Mouse (Mus musculus) testis, postnatal 14 days (tissue): Measurements from ENCODE around the gene Trpc3.
"Not testable (repeated sequence)": the region's sequence is repeated elsewhere in the genome, so short reads cannot be mapped to it uniquely, and the experiment has no call there.

Experiments used
- DNase-seq: peaks from one replicate; pipeline ENCODE4 v3.0.0; 2021; ENCODE audit warnings: low spot score

Gene Trpc3

DNA sequence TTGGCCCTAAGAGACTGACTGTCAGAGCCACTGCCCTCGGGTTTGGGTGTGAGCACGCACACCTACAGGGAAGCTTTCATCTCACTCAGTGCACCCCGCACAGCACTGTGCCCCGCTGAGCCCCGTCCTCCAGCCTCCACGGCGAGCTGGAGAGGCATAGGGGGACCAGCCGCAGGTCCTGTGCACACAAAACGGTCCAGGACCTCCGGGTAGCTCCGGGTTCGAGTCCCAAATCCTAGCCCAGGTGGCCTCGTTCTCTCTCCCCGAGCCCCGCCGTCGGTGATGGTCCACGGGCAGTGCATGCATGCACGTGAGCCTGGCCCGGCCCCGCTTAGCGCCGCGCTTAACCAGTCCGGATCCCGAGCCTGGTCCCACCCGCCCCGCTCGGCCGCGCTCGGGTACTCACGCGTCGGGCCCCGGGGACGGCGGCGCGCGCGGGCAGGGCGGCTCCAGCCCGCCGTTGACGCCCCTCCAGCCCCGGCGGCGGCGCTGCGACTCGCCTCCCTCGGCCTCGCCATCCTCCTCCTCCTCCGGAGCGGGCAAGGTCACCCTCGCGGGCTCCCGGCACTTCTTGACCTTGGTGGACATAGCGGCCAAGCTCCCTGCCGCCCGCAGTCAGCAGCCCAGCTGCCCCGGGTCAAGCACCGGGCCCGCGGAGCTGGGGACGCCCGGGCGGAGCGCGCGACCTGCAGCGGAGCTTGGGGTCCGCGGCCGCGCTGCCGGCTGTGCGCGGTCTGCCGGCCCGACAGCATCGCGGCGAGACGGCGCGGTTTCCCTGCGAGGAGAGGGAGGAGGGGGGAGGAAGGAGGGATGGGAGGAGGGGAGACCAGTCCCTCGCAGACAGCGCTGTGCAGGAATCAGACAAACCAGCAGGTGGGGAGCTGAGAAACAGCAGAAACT lies at the start of gene Trpc3:
Trpc3 (minus strand) TSS at position 776 of the 900 bp plus-strand sequence.
- peak; percentile 32 for DNase-seq

DNA sequence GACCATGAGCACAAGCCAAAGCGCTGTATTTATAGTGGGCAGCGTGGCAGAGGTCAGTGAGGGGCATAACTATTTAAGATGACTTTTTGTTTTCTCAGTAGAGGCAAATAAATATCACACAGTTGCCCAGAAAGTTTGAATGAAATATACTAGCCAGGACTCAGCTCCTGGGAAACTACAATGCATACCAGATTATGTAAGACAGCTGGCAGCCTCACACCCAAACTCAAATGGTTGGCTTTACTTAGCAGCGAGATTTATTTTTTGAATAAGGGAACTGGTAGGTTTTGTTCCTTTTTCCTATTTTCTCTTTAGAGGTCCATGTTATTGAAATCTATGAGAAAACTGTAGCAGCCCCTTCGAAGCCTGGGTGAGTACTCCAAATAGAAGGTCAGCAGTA lies 48.1 kb upstream of the Trpc3 start:
- DNase-seq: no peak

DNA sequence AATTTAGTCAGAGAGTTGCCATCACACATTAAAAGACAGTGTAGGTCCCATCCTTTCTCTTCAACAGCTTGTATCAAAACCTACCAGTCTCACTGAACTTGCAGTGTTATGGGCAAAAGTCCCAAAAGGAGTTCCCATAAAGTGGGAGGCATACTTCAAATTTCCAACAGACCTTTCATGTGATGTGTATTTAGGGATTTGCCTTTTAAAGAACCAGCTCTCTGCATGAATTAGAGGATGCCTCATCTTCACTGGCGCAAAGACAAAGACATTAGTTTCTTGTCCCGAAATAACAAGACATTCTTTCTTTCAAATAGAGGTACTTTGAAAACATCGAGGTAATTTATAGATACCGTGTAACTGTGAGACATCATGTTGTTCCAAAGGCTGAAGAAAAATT lies 43.1 kb upstream of the Trpc3 start:
- DNase-seq: no peak

DNA sequence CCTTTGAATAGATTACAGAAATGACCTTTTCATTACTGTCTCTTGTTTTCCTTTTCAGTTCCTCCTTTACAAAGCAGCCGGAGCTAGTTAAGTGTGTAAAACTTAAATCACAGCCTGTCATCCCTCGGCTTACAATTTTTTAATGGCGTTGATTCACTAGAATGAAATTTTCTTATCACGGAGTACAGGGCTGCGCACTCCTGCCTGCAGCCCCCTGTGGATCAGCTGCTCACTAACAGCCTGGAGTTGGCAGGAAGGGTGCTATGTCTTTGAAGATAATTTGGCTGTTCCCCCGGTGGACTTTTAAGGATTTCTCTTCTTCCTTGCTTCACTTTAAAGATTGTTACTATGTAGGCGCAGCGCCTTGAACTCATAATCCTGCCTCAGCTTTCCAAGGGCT lies 36.6 kb upstream of the Trpc3 start:
- DNase-seq: no peak

DNA sequence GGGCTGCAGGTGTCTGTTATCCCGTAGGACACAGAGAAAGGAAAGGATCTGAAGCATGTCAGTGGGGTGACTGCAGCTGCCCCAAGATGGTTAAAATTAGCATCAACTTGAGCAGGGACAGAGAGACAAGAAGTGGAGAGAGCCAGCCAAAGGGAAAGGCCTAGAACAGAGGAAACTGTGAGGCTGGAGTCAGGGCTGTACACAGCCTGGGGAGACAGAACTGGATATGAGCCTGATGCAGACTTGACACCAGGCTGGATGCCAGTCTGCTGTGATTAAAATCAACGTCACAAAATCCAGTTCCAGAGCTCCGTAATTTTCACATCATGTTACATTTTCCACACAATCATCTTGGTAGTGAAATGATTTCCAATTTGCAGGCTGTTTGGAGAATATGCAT lies 31.9 kb upstream of the Trpc3 start:
- DNase-seq: no peak

DNA sequence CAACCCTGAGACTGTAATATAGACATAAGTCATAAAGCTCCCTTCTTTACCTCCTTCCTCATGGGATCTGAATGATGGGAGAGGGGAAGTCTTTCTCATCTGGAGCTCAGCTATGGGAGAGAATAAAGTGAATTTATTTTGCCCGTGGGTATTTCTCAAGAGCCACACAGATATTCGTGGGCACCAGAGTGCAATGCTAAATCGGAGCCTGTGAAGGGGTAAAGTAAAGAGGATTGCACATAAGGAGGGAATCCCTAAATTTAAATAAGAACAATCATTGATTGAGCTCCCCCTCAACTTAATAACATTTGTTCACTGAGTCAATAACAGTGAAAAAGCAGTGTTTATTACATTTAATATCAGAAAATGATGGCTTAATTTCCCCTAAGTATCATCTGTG lies 19.6 kb upstream of the Trpc3 start:
- DNase-seq: no peak

DNA sequence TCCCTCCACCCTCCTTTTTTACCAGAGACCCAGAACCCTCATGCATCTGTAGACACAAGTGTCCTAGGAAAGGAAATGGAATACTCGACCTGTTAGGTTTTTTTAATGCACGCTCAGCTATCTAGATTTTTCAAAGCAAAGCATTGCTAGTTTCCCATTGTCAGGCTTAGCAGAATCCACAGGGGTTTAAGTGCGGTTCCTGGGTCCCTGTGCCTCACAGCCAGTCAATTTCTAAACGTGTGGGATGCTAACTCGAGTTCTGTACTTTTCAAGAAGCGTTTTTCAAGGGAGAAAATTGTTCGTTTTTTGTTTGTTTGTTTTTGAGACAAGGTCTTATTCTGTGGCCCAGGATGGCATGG lies 304 bp upstream of the Trpc3 start:
- DNase-seq: no peak

DNA sequence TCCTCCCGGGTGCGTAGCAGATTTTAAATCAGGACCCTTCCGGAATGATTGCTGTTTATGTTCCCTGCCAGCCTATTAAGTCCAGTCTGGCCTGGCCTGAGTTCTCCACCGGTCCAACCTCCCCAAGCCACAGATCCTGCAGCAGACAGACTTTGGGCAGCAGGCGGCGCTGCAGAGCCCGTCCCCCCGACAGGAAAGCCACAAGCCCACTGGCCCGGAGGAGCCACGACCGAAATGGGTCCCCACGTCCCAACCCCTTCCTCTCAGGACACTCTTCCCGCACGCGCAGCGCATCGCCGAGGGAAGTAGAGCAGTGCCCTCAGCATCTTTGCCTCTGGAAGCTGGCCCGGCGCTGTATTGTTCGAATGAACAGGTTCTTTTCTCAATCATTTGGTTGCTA lies 1.1 kb downstream of the Trpc3 start:
- peak; percentile 63 for DNase-seq

DNA sequence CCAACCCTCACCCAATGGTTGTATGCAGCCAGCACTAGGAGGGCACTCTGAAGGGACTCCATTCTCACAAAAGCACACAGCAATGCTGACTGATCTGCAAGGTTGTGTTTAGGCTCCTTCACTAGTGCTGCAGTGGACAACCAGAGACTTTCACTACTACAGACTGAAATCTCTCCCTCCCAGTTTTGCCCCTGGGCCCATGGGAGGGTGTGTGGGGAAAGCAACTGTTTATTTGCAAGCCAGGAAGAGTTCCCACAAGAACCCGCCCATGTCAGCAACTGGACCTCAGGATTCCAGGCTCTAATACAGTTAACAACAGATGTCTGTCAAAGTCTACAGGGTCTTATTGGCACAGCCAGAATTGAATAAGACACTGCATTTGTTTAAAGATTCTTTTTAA lies 14.1 kb downstream of the Trpc3 start:
- DNase-seq: no peak

DNA sequence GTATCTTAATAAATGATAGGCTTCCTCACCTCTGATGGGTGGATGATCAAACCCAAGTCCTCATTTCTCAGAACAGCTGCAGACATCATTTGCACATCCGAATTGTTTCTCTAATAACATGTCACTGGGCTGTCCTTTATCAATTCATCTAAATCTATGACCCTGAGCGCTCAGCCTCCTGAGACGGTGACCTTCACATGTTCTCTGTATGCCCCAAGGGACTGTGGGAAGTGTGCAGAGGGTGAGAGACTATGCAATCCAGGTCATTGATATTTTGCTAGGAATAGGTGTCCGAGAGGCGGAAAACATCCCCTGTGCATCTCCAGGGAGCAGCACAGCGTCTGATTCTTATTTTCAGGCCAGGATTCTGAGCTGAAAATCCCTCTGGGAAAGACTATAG lies 22.2 kb downstream of the Trpc3 start:
- no peak for DNase-seq

DNA sequence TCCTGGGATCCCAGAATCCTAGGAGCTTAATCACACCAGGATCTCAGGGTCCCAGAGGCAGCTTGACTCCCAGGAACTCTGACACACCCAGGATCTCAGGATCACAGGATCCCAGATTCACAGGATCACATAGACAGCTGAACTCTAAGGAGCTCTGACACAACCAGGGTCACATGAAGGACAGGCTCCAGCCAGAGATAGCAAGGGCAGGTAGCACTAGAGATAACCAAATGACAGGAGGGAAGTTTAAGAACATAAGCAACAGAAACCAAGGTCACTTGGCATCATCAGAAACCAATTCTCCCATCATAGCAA lies 44.8 kb downstream of the Trpc3 start:
- not testable (repeated sequence) for DNase-seq

DNA sequence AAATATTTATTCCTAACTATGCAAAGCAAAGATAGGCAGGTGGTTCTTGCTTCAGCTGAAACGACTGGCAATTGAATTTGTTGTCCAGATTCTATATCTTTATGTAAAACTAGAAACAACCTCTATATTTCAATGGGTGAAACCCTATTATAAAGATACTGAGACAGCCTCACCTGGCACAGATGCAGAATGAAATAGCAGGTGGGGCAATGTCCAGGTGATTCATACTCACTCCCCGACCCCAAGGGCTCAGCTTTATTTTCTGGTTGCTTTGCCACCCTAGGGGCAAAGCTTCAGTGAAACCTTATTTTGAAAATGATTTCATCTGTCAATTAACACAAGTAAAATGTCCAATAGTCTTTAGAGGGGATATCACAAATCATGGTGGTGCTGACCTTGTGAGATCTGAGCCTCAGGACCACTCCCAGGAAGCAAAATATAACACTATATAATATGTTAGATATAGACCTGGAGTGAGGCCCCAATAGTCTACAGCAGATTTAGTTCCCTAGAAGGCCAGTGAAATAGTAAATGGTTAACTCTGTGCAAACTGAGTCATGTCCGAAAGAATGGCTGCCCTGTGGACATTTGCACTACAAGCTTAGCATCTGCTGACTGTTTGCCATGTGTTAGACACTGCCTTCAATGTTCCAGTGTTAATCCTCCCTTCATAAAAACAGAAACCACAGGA lies 45.3 kb downstream of the Trpc3 start:
- no peak for DNase-seq

DNA sequence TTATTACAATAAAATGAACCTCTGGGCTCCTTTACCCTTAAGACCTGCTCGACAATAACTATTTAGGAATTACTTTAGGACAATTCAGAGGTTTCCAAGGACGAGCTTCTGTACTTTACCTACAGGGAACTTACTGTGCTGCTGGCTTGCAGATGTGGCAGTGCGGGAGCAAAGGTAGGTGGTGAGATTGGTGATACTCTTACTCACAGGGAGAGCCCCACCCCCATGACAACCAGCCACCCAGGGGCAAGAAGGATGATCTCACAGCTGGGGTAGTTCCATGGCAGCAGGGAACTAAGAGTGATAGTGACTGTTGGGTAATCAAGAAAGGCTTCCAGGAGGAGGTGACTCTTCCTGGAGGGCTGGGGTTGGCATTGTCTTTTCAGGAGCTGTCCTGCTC lies 46.6 kb downstream of the Trpc3 start:
- DNase-seq: no peak

DNA sequence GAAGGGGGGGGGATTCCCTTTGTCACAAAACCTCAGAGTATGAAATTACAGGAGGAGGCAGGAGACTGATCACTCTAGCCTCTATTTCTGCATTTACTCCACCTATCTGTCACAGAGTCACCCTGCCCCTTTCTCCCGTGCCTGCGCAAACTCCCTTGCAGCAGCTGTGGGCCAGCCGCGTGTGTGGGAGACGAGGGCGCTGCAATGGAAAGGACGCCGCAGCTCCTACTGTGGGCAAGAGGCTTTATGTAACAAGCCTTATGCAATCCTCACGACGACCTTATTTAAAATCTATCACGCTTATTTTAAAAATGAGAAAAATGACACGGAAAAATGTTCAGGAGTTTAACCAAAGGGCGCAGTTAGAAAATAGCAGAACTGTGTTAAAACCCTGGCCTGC lies 47.2 kb downstream of the Trpc3 start:
- DNase-seq: no peak

DNA sequence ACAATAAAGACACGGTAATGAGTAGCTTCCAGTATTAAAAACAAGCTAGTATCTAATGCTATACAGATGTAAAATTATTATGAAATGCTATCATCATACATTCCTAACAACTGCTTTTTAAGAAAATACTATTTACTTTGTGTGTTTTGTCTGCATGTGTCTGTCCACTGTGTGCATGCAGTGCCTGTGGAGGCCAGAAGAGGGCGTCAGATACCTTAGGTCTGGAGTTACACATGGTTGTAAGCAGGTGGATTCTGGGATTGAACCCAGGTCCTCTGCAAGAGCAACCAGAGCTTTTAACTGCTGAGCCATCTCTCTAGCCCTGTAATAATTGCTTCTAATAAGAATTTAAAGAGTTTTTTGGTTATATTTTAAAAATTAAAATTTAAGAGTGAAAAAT lies 49.2 kb downstream of the Trpc3 start:
- no peak for DNase-seq

DNA sequence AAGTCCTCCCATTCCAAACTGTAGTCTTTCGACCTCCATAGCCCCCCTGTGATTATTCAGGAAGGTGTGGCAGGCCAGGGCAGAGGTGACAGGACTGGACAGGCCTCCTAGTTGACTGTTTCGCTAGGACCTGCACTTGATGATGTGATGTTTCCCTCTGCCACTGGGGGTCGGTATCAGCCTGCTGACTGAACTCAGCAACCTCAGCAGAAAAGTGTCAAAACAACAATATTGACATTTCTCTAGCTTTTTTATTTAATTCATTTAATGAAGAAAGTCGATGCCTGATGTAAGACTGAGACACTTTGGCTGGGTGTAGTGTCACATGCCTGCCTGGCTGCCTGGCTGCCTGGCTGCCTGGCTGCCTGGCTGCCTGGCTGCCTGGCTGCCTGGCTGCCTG lies 54.5 kb downstream of the Trpc3 start:
- DNase-seq: no peak

DNA sequence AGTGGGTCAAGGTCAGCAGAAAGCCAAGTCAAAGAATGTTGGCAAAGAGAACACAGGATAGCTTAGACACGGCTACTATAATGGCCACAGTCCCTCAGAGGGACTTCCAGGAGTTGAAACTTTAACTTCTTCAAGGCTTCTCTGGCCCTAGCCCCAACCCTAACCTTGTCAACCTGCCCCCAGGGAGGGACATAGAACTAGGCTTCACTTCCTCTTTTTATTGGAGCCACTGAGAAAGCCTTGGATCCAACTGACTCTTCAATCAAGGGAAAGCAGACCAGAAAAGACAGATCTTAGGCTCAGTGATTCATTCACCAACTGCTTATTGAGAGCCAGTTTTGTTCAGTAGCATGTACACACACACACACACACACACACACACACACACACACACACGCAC lies 63.2 kb downstream of the Trpc3 start:
- DNase-seq: no peak

DNA sequence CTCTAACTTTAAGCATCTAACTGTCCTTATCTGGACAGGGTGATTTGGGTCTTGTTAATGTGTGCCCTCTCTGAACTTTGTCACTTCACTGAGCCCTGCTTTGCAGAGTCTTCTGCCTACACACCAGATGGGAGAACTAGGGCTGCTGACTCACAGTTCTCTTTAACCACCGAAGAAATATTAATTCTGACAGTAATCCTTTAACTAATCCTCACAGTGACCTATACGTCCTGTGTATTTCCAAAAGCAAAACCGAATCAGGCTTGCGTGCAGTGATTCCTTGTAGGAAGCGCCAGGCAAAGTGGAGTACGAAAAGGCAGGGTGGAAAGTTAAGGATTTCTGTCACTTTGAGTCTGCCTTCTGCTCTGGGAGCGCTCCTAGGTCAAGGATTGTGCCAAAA lies 71.8 kb downstream of the Trpc3 start:
- DNase-seq: no peak

DNA sequence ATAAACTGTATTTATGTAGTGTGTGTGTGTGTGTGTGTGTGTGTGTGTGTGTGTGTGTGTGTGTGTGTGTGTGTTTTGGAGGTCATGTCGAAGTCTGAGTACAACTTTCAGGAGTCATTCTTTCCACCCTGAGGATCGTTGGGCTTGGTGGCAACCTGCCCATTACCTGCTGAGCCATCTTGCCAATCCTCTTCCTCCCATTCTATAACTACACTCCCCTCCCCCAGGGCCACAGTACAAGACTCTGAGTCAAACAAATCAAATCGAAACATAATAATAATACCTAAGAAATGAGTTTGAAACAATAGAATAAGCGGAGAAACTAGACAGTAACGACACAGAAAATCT lies 76.1 kb downstream of the Trpc3 start:
- DNase-seq: no peak

DNA sequence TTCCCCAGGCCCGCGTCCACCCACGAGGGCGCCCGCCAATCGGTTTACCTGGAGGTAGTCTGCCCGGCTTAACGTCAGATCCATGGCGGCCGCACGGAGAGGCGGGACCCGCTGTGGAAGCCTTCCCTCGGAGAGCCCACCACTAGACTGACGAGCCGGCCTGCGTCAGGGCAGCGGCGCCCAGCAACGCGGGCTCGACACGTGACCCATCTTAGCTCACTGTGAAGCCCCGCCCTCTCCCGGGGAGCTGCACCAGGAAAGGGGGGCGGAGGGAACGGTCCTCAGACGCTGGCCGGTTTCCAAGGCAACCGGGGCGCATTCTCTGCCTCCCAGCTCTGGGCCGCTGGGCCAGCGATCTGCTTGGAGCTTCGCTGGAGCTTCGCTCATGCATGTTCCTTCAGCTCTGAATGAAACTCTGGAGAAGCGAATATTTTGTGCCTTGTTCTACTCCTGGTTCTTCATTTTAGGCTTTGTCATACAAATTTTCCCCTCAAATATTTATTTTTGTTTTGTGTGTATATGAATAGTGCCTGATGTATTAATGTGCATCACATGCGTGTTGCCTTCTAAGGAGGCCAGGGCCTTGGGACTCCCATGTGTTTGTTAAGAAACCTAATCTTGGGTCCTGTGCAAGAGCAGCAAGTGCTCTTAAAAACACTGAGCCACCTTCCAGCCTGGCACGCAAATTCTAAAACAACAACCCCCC lies 76.6 kb downstream of the Trpc3 start, which contains the start of gene Bbs7:
Bbs7 (minus strand) TSS at position 276 of the 706 bp plus-strand sequence.
- peak; percentile 93 for DNase-seq

DNA sequence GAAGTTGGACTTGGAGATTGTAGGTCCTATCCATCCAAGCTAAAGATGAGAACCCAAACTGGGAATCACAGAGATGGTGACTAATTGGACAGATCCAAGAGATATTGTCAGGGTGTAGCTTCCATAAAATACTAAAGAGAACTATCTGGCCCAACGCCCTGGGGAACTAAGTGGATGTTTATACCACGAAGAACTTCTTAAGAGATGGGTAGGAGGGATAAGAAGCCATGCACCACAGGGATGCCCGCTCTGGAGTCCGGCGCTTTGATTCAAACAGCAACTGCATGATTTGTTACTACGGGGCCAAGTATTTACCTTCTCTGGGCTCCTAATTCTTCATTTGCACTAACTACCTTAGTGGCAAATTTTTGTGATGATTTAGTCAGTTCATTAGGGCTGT lies 77.3 kb downstream of the Trpc3 start:
- DNase-seq: no peak

DNA sequence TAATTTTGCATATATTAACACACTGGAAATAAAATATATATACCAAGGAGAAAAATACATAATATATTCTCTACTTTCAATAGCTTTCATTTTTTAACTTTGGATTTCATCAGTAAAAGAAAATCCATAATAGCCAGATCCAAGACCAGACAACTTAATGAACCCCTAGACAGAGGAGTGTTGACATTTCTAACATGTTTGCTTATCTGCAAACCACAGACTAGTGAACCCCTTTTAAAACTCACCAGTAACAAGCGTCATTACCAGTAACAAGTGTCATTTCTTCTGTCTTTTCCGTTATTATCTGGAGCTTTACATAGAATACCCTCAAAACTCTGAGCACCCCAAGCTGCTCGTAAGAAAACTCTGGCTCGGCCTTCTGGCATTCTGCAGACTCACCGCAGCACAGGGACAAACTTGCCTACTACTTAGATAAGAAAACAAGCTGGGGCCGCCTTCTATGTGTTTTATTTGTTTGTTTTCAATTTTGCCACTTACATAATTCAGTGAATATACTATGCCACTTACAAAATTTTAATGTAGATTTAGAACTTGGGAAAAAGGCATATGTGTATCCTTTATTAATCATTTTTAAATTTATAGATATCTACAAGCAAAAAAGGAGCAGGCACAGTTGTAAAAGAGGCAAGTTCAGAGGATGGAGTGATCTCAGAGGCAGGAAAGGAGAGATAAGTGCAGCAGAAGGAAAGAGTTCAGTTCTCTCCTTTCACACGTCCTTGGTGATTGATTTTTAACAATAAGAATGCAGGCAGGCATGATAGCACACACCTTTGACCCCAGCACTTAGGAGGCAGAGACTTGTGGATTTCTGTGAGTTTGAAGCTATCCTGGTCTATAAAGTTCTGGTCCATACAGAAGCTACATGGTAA lies 83.8 kb downstream of the Trpc3 start:
- no peak for DNase-seq
